Mouse (Mus musculus) ES-E14 (cell line): ENCODE measurements at regions not wholly inside any gene's neighbourhood (a gene's known extent, or its start where the extent isn't known, plus 50 kb on each side); places are given as distances from the start of the nearest gene placed in this dataset.

Experiments
- DNase-seq: peaks from one replicate; pipeline ENCODE4 v3.0.0-alpha.2; 2013; ENCODE audit warnings: low read depth, low spot score
- H3K27ac ChIP-seq: 2 replicates; pipeline ENCODE4 v1.5.1; 2012; ENCODE audit warnings: low read depth, mild to moderate bottlenecking, low read length, moderate library complexity, mixed read lengths; ENCODE audit not compliant: poor library complexity, insufficient read depth, severe bottlenecking
- H3K36me3 ChIP-seq: 2 replicates; pipeline ENCODE4 v1.6.1; 2012; ENCODE audit warnings: mild to moderate bottlenecking, low read length, moderate library complexity, mixed read lengths; ENCODE audit not compliant: control insufficient read depth, poor library complexity, insufficient read depth, severe bottlenecking
- H3K4me1 ChIP-seq, 2 experiments: fragments of 150-350 bp in 1 of 2; sonication (generic) in 1 of 2; 2 replicates each; pipeline ENCODE4 v1.6.1; 2012; ENCODE audit warnings: low read length in 2 of 2, mild to moderate bottlenecking in 1 of 2, mixed read lengths in 1 of 2; ENCODE audit not compliant: control insufficient read depth in 2 of 2, insufficient read depth in 2 of 2, poor library complexity in 1 of 2
- H3K4me3 ChIP-seq, 2 experiments: fragments of 150-350 bp in 1 of 2; sonication (generic) in 1 of 2; 2 replicates each; pipeline ENCODE4 v1.5.1; 2012; ENCODE audit warnings: low read length in 2 of 2, low read depth in 1 of 2, mild to moderate bottlenecking in 1 of 2, mixed read lengths in 1 of 2; ENCODE audit not compliant: insufficient read depth in 1 of 2, poor library complexity in 1 of 2, severe bottlenecking in 1 of 2
- H3K9ac ChIP-seq: 2 replicates; pipeline ENCODE4 v1.6.1; 2012; ENCODE audit warnings: low read depth, mild to moderate bottlenecking, low read length, mixed read lengths; ENCODE audit not compliant: poor library complexity, insufficient read depth, severe bottlenecking
- H3K9me3 ChIP-seq: fragments of 150-350 bp; sonication (generic); 2 replicates; pipeline ENCODE4 v1.6.1; 2012; ENCODE audit warnings: low read depth, mild to moderate bottlenecking, low read length; ENCODE audit not compliant: control insufficient read depth, insufficient read depth
- CHD2 ChIP-seq: IDR thresholded peaks from 2 replicates; pipeline ENCODE4 v1.6.1; 2014; ENCODE audit warnings: mild to moderate bottlenecking, low read depth, low read length, inconsistent platforms
- HCFC1 ChIP-seq: IDR thresholded peaks from 2 replicates; pipeline ENCODE4 v1.6.1; 2012; ENCODE audit warnings: low read length, inconsistent platforms, borderline replicate concordance; ENCODE audit not compliant: insufficient read depth
- MAFK ChIP-seq: IDR thresholded peaks from 2 replicates; pipeline ENCODE4 v1.6.1; 2014; ENCODE audit warnings: mild to moderate bottlenecking, low read depth, low read length, inconsistent platforms; ENCODE audit not compliant: insufficient read depth
- ZC3H11A ChIP-seq: IDR thresholded peaks from 2 replicates; pipeline ENCODE4 v1.6.1; 2012; ENCODE audit warnings: low read depth, mild to moderate bottlenecking, inconsistent platforms, low read length, borderline replicate concordance
- ZNF384 ChIP-seq: IDR thresholded peaks from 2 replicates; pipeline ENCODE4 v1.6.1; 2012; ENCODE audit warnings: low read depth, low read length, inconsistent platforms
- in situ Hi-C, 2 experiments: fragments of 600-800 bp; cut with MboI; formaldehyde crosslinking; loops; one replicate each; pipeline ENCODE4 v1.15.1; 2025; ENCODE audit warnings: low sequenced_read_pairs in 2 of 2, inconsistent platforms in 1 of 2; ENCODE audit not compliant: unreplicated experiment in 2 of 2

DNA sequence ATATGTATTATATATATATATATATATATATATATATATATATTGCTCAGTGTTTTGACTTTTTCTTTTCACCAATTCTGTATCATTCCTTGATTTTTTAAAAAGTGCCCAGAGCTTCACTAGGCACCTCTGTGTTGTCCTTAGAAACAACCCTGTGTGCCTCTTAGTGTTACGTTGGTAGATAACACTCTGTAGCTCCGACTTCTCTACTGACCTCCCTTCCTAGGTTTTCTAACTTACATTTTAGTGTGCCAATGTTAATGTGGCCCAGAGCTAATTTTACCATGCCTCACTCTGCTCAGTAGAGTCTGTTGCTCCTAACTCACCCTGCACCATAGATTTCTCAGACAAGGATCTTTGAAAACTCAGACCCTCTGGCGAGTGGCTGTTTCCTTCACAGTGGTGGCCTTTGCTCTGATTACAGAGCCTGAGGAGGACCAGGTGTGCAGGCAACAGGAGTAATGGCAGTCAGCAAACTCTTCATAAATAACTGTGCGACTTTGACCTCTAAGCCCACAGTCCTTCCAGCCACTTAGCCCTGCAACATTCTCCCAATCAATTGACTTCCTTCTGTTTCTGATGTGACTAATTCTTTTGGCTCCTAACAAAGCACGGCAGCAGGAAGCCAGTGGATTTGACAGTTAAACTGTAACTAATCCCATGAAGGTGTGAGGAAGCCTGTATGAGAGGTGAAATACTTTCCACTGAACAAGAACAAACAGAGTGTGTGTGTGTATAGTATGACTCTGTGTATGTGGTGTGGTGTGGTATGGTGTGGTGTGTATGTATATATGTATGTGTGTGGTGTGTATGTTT is 53.6 kb upstream of the Actr3 start:
- Histone ChIP-seq H3K9ac (no peak overlapping the region), H3K27ac (no peak overlapping the region), H3K4me3 (no peak overlapping the region), H3K4me1 (no peaks in the 10 kb centered on the region), H3K9me3 (no peaks in the 10 kb centered on the region), H3K36me3 (no peaks in the 10 kb centered on the region)
- in situ Hi-C loops = no loop called here
- DNase-seq = no peak
- no peak for TF ChIP-seq ZC3H11A
- TF ChIP-seq HCFC1 = no peak
- no peak for TF ChIP-seq MAFK

DNA sequence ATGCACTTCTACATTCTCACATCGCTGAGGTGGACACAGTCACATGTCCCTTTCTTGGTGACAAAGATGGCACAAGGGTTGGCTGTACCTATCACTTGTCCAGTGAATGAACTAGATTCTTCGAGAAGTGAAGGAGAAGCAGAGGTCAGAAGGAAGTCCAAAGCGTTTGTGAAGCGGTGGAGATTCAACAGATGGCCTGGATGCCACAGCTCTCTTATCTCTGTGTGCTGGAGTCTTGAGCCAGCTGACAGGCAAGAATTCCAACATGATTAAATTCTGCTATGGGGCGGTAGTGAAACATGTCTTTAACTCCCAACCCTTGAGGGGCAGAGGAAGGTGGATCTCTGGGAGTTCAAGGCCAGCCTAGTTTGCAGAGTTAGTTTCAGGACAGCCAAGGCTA is 55.5 kb upstream of the Actr3 start:
- Histone ChIP-seq H3K4me3 (no peak overlapping the region), H3K9me3 (no peaks in the 10 kb centered on the region), H3K4me1 (no peaks in the 10 kb centered on the region), H3K27ac (no peak overlapping the region), H3K9ac (no peak overlapping the region), H3K36me3 (no peaks in the 10 kb centered on the region)
- in situ Hi-C loops = no loop called here
- no peak for DNase-seq
- TF ChIP-seq ZC3H11A = no peak
- TF ChIP-seq HCFC1 = no peak
- no peak for TF ChIP-seq CHD2
- no peak for TF ChIP-seq MAFK
- no peak for TF ChIP-seq ZNF384

DNA sequence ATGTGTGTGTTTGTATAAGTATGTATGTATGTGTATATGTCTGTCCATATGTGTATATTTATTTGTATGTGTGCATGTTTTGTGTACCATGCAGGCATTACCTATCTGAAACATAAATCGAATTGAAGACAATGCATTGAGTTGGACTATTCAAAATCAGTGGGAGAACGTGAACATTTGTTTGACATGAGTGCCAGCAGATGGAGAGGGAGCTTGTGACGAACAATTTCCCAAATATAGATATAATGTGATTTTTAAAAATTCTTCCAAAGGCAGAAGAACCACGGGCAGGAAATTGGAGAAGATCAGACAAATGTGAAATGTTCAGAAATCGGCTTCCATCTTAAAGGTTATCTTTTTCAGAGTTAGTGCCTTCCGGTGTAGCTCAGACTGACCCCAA is 59.1 kb upstream of the Actr3 start:
- no peaks in the 10 kb centered on the region for H3K9me3 ChIP-seq
- DNase-seq = no peak
- no peaks in the 10 kb centered on the region for H3K36me3 ChIP-seq
- no peak overlapping the region for H3K4me3 ChIP-seq
- TF ChIP-seq HCFC1 (no peak), CHD2 (no peak), ZC3H11A (no peak), MAFK (no peak), ZNF384 (no peak)
- no peaks in the 10 kb centered on the region for H3K4me1 ChIP-seq
- in situ Hi-C loops = no loop called here
- H3K9ac ChIP-seq = no peak overlapping the region
- H3K27ac ChIP-seq = no peak overlapping the region

DNA sequence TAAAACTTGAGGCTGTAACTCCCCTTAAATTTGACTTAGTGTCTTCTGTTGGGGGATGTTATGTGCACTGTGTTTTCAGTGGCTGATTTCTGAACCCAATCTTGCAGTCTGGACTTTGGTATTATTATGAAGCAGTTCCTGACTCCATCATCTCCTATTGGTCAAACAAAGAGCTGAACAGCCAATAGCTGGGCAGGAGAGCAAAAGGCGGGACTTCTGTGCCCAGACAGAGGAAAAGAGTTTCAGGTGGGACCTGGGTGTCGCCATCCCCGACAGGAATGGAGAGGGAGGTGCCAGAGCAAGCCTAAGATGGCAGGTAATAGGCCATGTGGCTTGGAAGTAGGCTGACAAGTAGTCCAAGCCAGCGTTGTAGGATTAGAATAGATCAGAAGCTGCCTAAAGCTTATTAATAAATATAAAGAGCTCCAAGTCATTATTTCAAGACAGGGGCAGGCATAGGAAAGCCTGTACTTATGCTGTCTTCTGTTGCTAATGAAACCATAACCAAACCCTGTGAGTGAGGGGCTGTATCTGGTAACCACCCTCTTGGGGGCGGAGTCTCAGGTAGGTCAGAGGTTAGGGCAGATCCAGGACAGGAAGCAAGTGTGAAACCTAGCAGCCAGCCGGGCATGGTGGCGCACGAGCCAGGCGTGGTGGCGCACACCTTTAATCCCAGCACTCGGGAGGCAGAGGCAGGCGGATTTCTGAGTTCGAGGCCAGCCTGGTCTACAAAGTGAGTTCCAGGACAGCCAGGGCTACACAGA is 60.0 kb upstream of the Actr3 start:
- no peak for TF ChIP-seq MAFK
- no peak for TF ChIP-seq HCFC1
- 0 out of 2 replicates have a peak, but pooled peaks have one; percentile 19 for TF ChIP-seq CHD2
- no peak for TF ChIP-seq ZNF384
- no peak for TF ChIP-seq ZC3H11A
- Histone ChIP-seq H3K4me3 (no peak overlapping the region), H3K36me3 (no peaks in the 10 kb centered on the region), H3K27ac (no peak overlapping the region), H3K9ac (no peak overlapping the region), H3K4me1 (no peaks in the 10 kb centered on the region), H3K9me3 (no peaks in the 10 kb centered on the region)
- in situ Hi-C loops = no loop called here
- no peak for DNase-seq
